Mouse (Mus musculus): ENCODE measurements around the gene Ncapd3. TPM values are rescaled to one million over a fixed set of nuclear protein-coding genes. Genes with fewer than 3 reads are reported as not detected.

Gene Ncapd3
- polyA plus RNA-seq, 1 experiment from 2014 or later: 36.4 TPM

DNA sequence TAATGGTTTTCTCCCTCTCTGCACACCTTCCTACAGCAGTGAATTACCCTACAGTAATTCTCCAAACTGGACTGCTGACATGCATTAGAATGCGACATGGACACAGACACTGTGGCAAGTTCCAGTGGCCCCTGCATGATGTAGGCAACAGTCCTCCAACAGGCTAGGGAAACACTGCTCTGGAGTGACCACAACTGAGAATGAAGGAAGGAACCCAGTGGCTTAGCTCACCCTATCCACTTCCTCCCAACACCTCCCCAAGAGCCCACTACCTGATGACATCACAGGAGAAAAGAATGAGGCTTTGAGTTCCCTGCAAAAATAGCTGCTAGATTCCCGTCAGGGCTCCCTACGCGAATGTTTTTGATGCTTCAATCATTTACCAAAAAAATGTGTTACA lies 69.5 kb downstream of the Ncapd3 start:
- H3K4me1 ChIP-seq (replicated peaks): no peaks in the 10 kb centered on the region
- 87% methylated on average over 4 of the region's 4 CpGs for WGBS
- no peaks in the 10 kb centered on the region for H3K9me3 ChIP-seq
- no peak overlapping the region for H3K27ac ChIP-seq
- H3K9ac ChIP-seq (replicated peaks): no peak overlapping the region
- H3K4me3 ChIP-seq (replicated peaks): no peak overlapping the region
- H3K4me2 ChIP-seq: no peak overlapping the region
- no peak for ATAC-seq (ENCODE audit: insufficient number of reproducible peaks, insufficient read depth, low FRiP score, low TSS enrichment, low read depth)
- no peaks in the 10 kb centered on the region for H3K27me3 ChIP-seq
- H3K36me3 ChIP-seq: peaks cover 94% of the 10 kb centered on the region

DNA sequence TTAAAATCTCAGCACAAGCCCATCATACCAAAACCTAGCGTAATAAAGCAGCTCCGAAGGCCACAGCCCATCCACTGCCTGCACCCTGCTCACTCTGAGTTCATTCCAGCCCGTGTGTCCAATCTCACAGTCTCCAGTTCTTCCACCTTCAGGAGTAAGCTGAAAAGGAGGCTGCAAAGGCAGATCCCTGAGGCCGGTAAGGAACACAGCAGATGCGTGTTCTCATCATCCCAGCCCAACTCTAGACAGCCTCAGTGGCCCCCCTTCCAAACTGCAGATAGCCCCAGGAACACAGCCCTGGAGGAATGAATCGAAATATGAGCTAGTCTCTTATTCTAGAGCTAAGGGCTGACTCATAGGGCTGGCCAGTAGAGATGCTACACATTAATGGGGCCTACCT lies 71.5 kb downstream of the Ncapd3 start:
- no peaks in the 10 kb centered on the region for H3K27me3 ChIP-seq
- no peaks in the 10 kb centered on the region for H3K4me1 ChIP-seq (replicated peaks)
- WGBS: 92% methylated on average over 6 of the region's 6 CpGs
- H3K4me2 ChIP-seq: no peak overlapping the region
- H3K36me3 ChIP-seq: peaks cover 87% of the 10 kb centered on the region
- no peaks in the 10 kb centered on the region for H3K9me3 ChIP-seq
- ATAC-seq (ENCODE audit: insufficient number of reproducible peaks, insufficient read depth, low FRiP score, low TSS enrichment, low read depth): no peak
- H3K4me3 ChIP-seq (replicated peaks): no peak overlapping the region
- no peak overlapping the region for H3K27ac ChIP-seq
- no peak overlapping the region for H3K9ac ChIP-seq (replicated peaks)

DNA sequence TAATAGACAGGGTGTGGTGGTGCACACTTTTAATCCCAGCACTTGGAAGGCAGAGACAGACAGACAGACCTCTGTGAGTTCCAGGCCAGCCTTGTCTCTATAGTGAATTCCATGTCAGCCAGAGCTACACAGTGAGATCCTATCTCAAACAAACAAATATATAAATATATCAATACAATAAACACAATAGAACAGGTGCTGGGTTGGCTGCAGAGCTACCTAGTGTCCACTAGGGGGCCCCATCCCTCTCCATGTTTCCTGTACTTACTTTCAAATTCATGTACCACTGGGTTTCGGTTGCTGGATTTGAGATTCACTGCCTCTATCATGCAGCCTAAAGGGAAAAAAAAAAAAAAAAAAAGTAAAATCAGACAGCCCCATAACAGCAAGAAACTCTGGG lies 76.1 kb downstream of the Ncapd3 start:
- Histone ChIP-seq H3K4me2 (no peak overlapping the region), H3K4me3 (replicated peaks) (no peak overlapping the region)
- WGBS: 74% methylated on average over 1 of the region's 1 CpGs

DNA sequence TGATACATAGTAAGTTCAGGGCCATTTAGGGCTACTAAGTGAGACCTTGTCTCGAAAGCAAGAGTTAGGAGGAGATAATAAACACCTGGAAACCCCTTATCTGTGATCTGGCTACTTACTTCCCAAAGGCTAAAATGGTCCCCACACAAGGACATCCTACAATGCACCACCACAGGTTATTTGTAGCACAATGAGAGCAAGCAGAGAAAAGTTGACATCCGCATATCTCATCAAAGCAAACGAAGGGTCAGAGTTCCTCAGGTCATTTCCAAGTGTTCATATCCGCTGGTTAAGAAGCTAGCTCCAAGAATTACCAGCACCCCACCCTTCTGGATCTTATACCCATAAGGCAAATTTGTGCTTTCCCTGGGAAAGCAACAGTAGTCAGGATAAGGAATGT lies 78.5 kb downstream of the Ncapd3 start:
- 90% methylated on average over 4 of the region's 4 CpGs for WGBS
- Histone ChIP-seq H3K36me3 (peaks cover 20% of the 10 kb centered on the region), H3K27me3 (no peaks in the 10 kb centered on the region), H3K27ac (no peak overlapping the region), H3K4me1 (replicated peaks) (peaks cover 18% of the 10 kb centered on the region), H3K9ac (replicated peaks) (no peak overlapping the region), H3K4me2 (no peak overlapping the region), H3K9me3 (no peaks in the 10 kb centered on the region), H3K4me3 (replicated peaks) (no peak overlapping the region)
- ATAC-seq (ENCODE audit: insufficient number of reproducible peaks, insufficient read depth, low FRiP score, low TSS enrichment, low read depth): no peak

More for the DNA sequence above, 76.1 kb downstream of the Ncapd3 start:
- Histone ChIP-seq H3K27me3 (no peaks in the 10 kb centered on the region), H3K27ac (no peak overlapping the region), H3K4me1 (replicated peaks) (peaks cover 18% of the 10 kb centered on the region), H3K9ac (replicated peaks) (no peak overlapping the region), H3K36me3 (peaks cover 44% of the 10 kb centered on the region), H3K9me3 (no peaks in the 10 kb centered on the region)
- no peak for ATAC-seq (ENCODE audit: insufficient number of reproducible peaks, insufficient read depth, low FRiP score, low TSS enrichment, low read depth)

DNA sequence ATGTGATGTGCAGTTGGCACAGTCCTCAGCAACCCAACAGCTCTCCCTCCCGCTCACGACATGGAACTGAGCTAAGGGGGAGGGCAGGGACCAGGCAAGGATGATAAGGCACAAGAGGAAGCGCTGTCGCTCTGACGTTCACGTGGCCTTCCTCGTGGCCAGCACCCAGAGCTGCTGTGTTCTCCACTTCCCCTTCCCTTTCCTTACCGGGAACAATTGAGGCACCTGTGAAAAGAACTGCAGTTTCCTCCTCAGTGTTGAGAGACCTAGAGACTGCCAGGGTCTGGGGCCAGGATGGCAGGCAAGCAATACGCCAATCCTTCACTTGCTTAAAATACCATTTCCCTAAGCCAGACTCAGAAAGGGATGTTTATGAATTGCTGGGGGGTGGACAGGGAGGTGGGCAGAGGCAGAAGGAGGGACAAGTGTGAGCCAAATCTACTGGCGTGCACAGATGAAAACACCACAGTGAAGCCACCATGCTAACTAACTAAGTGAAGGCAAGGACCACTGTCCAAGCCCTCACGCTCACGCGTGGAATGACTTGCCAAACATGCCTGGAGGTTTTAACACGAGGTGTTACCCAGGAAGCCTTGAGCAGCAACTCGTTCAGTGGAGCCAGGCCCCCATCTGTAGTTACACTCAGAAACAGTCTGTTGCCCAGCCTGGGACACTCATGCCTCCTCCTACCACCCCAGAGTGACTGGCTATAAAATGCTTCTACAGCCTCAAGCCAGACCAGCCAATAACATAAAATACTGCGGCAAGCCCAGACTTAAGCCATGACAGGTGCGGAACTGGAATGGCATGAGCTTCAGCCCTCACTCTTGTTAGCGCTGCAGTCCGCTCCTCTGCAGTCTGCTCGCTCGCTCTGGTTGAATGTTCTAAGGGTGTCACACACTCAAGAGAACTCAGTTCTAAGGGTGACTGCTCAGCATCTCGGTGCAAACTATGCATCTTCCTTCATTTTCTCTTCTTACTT lies 79.8 kb downstream of the Ncapd3 start:
- 65% methylated on average over 22 of the region's 22 CpGs for WGBS
- peak overlapping the region; percentile 59 for H3K27ac ChIP-seq

DNA sequence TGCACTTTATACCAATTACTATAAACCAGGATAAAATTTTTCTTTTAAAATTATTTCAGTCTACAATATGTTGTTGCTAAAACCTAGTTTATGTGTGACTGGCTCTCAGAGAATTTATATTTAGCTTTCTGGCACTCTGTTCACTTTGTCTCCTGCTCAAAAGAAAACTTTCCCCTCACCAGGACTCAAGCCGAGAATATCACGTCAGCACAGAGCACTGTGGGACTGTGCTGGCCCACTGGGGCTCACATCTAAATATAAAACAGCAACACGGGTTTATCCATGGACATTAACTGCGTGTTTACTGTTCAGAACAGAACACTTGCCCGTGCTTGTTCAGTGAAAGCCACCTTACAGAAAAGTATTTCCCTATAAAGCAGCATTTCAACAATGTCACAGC lies 80.7 kb downstream of the Ncapd3 start:
- Histone ChIP-seq H3K9ac (replicated peaks) (no peak overlapping the region), H3K9me3 (no peaks in the 10 kb centered on the region), H3K27me3 (no peaks in the 10 kb centered on the region), H3K27ac (peak overlapping the region; percentile 71), H3K4me3 (replicated peaks) (no peak overlapping the region), H3K4me2 (no peak overlapping the region), H3K36me3 (no peaks in the 10 kb centered on the region), H3K4me1 (replicated peaks) (peaks cover 18% of the 10 kb centered on the region)
- no peak; the same call in 1 of the 2 replicates for ATAC-seq (ENCODE audit: insufficient number of reproducible peaks, insufficient read depth, low FRiP score, low TSS enrichment, low read depth)
- 43% methylated on average over 5 of the region's 5 CpGs for WGBS

More for the DNA sequence above, 79.8 kb downstream of the Ncapd3 start:
- ATAC-seq (ENCODE audit: insufficient number of reproducible peaks, insufficient read depth, low FRiP score, low TSS enrichment, low read depth): 0 out of 2 replicates have a peak, but pooled peaks have one; percentile 27
- Histone ChIP-seq H3K4me1 (replicated peaks) (peaks cover 18% of the 10 kb centered on the region), H3K27me3 (no peaks in the 10 kb centered on the region), H3K9me3 (no peaks in the 10 kb centered on the region), H3K36me3 (peaks cover 6% of the 10 kb centered on the region), H3K4me3 (replicated peaks) (no peak overlapping the region), H3K9ac (replicated peaks) (no peak overlapping the region), H3K4me2 (peak overlapping the region; percentile 11; the same call in 1 of the 2 replicates)

DNA sequence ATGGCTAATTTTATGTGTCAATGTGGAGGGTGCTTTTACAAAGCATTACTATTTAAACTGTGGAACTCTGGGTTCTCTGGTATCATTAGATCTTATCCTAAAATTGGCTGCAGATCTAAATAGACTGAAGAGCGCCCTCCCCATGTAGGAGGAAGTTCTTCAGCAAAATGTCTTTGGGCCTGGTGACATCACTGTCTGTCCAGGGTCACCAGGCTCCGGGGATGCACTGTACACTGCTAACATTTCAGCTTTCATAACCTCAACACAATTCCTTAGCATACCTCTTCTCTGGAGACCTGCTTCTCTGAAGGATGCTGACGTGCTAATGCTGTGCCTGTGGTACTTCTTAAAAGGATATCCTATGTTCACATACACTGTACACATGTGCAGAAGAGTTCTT lies 81.8 kb downstream of the Ncapd3 start:
- 91% methylated on average over 3 of the region's 3 CpGs for WGBS
- ATAC-seq (ENCODE audit: insufficient number of reproducible peaks, insufficient read depth, low FRiP score, low TSS enrichment, low read depth): no peak

DNA sequence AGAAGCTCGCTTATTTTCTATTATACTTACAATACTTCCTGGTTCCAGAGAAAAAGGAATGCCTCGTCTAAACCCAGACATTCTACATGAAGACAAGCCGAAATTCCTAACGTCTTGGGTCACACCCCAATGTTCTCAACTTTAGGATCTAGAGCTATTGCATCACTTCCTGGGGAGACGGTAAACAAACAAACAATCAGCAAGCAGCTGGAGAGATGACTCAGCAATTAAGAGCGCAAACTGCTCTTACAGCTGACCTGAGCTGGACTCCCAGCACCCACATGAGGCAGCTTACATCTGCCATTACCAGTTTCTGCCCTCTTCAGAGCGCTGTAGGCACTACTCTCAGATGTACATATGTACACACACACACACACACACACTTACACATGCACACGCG lies 91.3 kb downstream of the Ncapd3 start:
- 83% methylated on average over 9 of the region's 9 CpGs for WGBS
- H3K4me3 ChIP-seq (replicated peaks): no peak overlapping the region
- no peaks in the 10 kb centered on the region; the same call in 1 of the 2 replicates for H3K36me3 ChIP-seq
- peaks cover 5% of the 10 kb centered on the region; the same call in 1 of the 2 replicates for H3K4me1 ChIP-seq (replicated peaks)
- no peak overlapping the region for H3K9ac ChIP-seq (replicated peaks)
- H3K9me3 ChIP-seq: no peaks in the 10 kb centered on the region
- no peak for ATAC-seq (ENCODE audit: insufficient number of reproducible peaks, insufficient read depth, low FRiP score, low TSS enrichment, low read depth)
- H3K4me2 ChIP-seq: no peak overlapping the region
- no peaks in the 10 kb centered on the region for H3K27me3 ChIP-seq
- no peak overlapping the region for H3K27ac ChIP-seq

More for the DNA sequence above, 81.8 kb downstream of the Ncapd3 start:
- Histone ChIP-seq H3K36me3 (no peaks in the 10 kb centered on the region), H3K27me3 (no peaks in the 10 kb centered on the region), H3K4me1 (replicated peaks) (peaks cover 18% of the 10 kb centered on the region), H3K27ac (no peak overlapping the region), H3K9me3 (no peaks in the 10 kb centered on the region), H3K9ac (replicated peaks) (no peak overlapping the region), H3K4me2 (no peak overlapping the region), H3K4me3 (replicated peaks) (no peak overlapping the region)

DNA sequence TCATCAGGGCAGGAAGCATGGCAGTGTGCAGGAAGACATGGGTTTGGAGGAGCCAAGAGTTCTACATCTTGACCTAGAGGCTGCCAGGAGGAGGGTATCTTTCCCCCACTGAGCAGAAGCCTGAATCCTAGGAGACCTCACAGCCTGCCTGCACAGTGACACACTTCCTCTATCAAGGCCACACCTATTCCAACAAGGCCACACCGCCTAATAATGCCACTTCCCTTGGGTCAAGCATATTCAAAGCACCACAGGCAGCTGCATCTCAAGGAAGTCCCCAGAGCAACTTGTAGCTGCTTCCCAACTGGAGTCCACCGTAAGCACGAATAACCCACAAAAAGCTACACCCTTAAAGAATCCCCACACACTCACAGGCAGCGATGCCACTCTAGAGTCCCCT lies 92.1 kb downstream of the Ncapd3 start:
- H3K4me1 ChIP-seq (replicated peaks): peaks cover 5% of the 10 kb centered on the region; the same call in 1 of the 2 replicates
- H3K27me3 ChIP-seq: no peaks in the 10 kb centered on the region
- no peak overlapping the region for H3K4me3 ChIP-seq (replicated peaks)
- H3K4me2 ChIP-seq: no peak overlapping the region
- no peaks in the 10 kb centered on the region; the same call in 1 of the 2 replicates for H3K36me3 ChIP-seq
- H3K9ac ChIP-seq (replicated peaks): no peak overlapping the region
- no peaks in the 10 kb centered on the region for H3K9me3 ChIP-seq
- H3K27ac ChIP-seq: no peak overlapping the region
- ATAC-seq (ENCODE audit: insufficient number of reproducible peaks, insufficient read depth, low FRiP score, low TSS enrichment, low read depth): no peak
- 91% methylated on average over 4 of the region's 4 CpGs for WGBS

DNA sequence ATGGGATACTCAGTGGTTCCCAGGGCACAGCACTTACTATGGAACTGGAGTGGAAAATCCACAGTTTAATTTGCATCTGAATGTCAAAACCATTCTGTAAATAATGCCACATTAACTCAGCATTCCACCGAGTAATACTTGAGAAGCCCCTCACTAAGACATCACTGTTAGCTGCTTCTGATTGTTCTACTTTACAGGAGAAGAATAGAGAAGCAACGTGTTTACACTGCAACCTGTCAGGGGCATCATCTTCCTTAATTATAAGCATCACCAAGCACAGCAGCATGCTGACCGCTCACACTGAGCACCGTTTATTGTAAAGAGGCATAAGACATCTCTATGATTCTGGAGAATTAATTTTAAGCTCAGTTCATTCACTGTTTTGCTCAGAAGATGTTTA lies 93.0 kb downstream of the Ncapd3 start:
- 90% methylated on average over 4 of the region's 4 CpGs for WGBS
- Histone ChIP-seq H3K9ac (replicated peaks) (no peak overlapping the region), H3K4me3 (replicated peaks) (no peak overlapping the region), H3K27me3 (no peaks in the 10 kb centered on the region), H3K4me2 (no peak overlapping the region), H3K4me1 (replicated peaks) (peaks cover 5% of the 10 kb centered on the region; the same call in 1 of the 2 replicates), H3K36me3 (no peaks in the 10 kb centered on the region; the same call in 1 of the 2 replicates), H3K9me3 (no peaks in the 10 kb centered on the region), H3K27ac (no peak overlapping the region)
- no peak for ATAC-seq (ENCODE audit: insufficient number of reproducible peaks, insufficient read depth, low FRiP score, low TSS enrichment, low read depth)

DNA sequence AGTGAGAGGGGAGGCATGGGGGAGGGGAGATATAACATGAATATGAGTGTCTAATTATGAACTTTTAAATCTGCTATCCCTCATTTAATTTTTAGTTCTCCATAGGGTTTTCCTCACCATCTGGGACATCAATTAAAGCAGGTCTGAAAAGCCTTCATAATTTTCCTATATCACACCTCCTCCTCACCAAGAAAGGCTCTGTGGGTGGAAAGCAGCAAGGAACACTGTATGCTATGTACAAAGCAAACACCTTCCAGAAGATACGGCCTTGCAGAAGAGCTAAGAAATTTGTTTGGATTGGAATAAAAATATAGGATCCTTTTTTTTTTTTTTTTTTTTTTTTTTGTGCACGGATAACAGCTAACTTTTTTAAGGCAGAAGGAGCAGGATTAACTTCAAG lies 94.0 kb downstream of the Ncapd3 start:
- Histone ChIP-seq H3K36me3 (no peaks in the 10 kb centered on the region; the same call in 1 of the 2 replicates), H3K4me3 (replicated peaks) (no peak overlapping the region), H3K9me3 (no peaks in the 10 kb centered on the region), H3K4me2 (no peak overlapping the region), H3K27ac (no peak overlapping the region), H3K9ac (replicated peaks) (no peak overlapping the region), H3K27me3 (no peaks in the 10 kb centered on the region), H3K4me1 (replicated peaks) (peaks cover 5% of the 10 kb centered on the region; the same call in 1 of the 2 replicates)
- ATAC-seq (ENCODE audit: insufficient number of reproducible peaks, insufficient read depth, low FRiP score, low TSS enrichment, low read depth): no peak
- 86% methylated on average over 2 of the region's 2 CpGs for WGBS
